Mouse (Mus musculus) c-Kit-positive CD71-negative TER-119-negative erythroid progenitor cells, embryonic 14.5 days (primary cell): ENCODE data around the gene Fcamr.

Source experiments
- DNase-seq: peaks from one replicate; pipeline ENCODE4 v3.0.0-alpha.2; 2013; ENCODE audit warnings: low read depth

The Fcamr gene

DNA sequence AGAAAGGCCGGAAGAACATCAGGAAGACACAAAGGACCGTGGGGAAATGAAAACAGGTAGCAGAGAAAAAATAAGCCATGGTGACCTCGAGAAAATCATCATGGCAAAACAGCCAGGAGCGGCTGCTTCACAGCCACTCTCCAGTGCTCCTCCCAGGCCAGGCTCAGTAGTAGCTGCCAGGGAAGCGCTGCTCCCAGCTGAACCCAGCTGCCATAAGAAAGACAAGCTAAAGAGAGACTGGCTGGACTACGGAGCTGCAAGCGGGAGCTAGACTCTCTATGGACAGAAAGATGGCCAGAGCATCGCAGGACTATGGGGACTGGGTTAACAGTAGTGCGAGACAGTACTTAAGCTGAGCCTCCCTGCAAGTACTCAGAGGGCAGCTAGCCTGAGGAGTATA lies 54.1 kb downstream of the Fcamr start:
- no peak for DNase-seq

DNA sequence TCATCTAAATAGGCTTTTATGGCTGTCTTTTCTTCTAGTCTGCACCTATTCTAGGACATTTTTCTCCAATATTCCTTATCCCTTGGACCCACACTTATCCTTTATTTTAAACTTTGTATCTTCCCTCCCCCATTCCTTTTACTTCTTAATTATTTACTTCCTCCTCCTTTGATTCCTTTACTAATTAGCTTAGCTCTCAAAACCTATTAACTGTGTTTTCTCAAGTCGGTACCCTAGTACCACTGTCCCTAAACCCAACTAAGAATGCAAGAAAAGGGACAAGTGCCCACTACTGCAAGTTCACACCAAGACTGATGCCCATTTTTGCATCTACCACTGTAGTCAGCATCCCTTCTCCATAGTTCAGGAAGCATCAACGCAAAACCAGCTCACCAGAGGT lies 55.0 kb downstream of the Fcamr start:
- no peak for DNase-seq

DNA sequence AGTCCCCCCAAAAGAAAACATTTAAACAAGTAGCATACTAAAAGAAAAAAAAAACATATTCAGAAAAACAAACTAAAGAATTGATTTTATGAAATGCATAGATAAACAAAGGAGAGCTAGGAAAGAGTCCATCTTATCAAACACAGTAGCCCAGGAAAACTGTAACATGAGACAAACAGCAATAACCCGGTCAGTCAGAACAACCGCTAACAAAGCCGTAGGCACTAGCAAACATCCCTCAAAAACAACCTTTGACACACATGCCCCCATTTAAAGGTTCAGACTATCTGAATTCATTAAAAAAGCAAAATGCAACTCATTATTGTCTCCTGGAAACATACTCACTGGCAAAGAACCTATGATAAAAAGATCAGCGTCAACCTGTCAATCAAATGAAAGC lies 56.8 kb downstream of the Fcamr start:
- no peak for DNase-seq

DNA sequence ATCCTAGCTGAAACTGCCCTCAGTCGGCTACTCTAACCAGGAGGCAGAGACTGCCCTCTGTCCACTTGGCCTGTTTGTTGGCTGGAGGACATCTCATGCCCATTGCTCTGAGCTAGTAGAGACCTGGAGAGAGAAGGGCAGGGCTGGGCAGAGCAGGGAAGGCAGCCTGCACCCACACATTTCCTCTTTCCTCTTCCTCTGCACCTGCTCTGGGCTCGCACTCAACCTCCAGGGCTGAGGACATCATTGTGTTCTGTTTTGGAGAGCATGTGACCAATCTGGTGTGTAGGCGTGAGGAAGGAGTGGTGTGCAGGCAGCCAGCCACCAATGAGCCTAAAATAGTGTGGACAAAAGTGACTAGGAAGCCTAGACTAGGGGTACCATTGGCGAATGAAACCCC lies 63.5 kb downstream of the Fcamr start:
- DNase-seq, result no peak
